Mouse (Mus musculus) lung, adult 2 months (tissue): ENCODE data around the gene Fshr.

ENCODE experiments used
- CTCF ChIP-seq: fragments of 200-500 bp; IDR thresholded peaks from 2 replicates; pipeline ENCODE4 v1.5.1; 2011; ENCODE audit warnings: mild to moderate bottlenecking, low read length, control low read depth; ENCODE audit not compliant: insufficient read depth
- POLR2A ChIP-seq: fragments of 200-500 bp; IDR thresholded peaks from 2 replicates; pipeline ENCODE4 v1.6.1; 2011; ENCODE audit warnings: low read depth, mild to moderate bottlenecking, control low read depth, low read length, borderline replicate concordance; ENCODE audit errors: extremely low read depth

GRCm38 (mm10) chr17:89089692-89090475 is 110.6 kb downstream of the Fshr start:
- no peak for TF ChIP-seq CTCF
- TF ChIP-seq POLR2A: no peak
